Mouse (Mus musculus): ENCODE data around the gene Acbd7.

DNA sequence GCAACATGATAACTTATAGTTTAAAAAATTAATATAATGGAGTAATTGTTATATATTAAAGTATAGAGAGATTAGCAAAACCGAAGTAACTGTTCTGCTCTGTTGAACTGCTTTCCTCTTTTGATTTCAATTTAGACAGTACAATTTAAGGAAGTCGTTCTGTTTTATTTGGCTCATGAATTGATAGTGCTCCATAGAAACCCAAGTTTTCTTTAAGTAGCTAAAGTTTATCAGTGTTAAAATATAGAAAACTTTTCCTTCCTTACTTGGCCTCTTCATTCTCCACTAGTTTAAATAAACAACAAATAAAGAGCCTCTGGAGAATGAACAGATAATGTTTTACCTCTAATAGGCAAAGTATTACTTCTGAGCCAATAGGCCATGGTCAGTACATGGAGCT lies 49.7 kb upstream of the Acbd7 start:
- TF ChIP-seq CTCF (IDR thresholded peaks at IDR 0.05; ENCODE audit: low read depth) (no peak), EP300 (optimal IDR thresholded peaks at IDR 0.05) (no peak)
